Mouse (Mus musculus) adrenal gland, adult 10 weeks (tissue): ENCODE measurements around the gene Catsper2. TPM values are rescaled to one million over a fixed set of nuclear protein-coding genes. Genes with fewer than 3 reads are reported as not detected.

Experiments used
- polyA plus RNA-seq: library from polyadenylated mRNA; stranded (reverse); fragments of 350-450 nt; fragmentation: Illumina TruSeq; extraction: RNeasy Lipid Tissue Mini Kit (QIAGEN cat#74804); gene quantifications from one replicate; pipeline ENCODE4 v1.2.3, GENCODE M21; 2014; ENCODE audit warnings: low read depth, low replicate concordance

Gene Catsper2
- polyA plus RNA-seq, result 1.4 TPM

DNA sequence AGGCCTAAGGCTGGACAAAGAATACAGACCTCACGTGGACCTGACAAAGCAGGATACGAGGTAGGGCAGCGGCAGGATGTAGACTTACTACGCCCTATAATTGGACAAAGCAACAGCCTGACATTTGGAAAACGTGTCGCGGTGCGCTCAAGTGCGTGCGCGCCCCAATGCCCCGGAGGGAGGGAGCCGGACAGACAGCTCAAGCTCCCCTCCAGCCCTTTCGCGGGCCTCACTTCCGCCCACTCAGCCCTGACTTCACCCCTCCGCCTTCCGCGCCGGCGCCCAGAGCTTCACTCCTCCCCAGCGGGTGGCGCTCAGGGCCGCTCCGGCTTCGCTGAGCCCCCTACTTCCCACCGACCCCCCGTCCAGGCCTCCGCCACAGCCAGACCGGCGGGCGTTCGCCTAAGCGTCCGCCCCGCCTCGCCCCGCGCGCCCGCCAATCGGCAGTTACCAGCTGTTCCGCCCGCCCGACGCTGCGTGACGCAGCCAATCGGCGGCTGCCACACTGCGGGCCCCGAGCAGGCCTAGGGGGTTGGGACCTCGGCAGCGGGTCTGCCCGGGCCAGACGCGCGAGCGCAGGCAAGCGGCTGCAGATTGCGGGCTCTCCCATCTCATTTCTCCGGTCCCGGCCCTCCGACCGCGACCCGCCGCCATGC is at the start of gene Catsper2, which contains the start of gene Pdia3:
Gene Catsper2, minus strand, starts transcription at position 406 of the 656 bp plus-strand sequence.
Gene Pdia3, plus strand, starts transcription at position 389 of the 656 bp plus-strand sequence.

DNA sequence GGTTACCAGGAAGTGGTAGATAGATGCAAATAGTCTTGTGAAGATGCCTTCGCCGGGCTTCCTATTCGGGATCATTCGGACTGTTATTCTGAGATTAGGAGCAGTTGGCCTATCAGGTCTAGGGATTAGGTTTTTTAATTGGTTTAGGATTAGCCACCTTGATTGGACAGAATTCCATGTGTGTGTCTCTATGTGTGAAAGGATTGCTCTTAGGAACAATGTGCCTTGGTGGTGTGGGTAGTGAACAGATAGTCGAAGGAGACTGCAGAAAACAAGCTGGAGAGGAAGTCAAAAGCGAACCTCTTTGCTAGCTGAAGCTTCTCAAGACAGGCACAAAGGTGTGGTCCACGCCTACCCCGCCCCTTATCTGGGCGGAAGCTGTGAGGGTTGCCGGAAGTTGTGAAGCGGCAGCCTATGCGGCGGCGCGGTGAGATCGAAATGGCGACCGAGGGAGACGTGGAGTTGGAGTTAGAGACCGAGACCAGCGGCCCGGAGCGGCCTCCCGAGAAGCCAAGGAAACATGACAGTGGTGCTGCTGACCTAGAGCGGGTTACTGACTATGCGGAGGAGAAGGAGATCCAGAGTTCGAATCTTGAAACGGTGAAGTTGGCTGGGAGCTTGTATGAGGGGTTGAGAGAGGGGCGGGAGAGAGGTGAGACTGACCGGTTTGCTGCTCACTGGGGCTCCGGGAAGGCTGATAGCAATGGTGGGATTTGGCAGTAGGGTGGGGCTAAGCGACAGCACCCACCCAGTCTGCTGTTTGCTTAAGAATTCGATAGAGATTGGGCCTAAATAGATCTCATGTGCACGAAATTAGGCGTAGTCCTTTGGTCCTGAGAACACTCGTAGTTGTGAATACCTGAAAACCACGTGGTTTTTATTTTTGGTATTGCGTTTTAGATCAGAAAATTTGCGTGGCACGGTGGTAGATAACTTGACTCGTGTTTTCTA is 43.4 kb upstream of the Catsper2 start, which contains the start of gene Serinc4:
Gene Serinc4, minus strand, starts transcription at position 90 of the 951 bp plus-strand sequence.

DNA sequence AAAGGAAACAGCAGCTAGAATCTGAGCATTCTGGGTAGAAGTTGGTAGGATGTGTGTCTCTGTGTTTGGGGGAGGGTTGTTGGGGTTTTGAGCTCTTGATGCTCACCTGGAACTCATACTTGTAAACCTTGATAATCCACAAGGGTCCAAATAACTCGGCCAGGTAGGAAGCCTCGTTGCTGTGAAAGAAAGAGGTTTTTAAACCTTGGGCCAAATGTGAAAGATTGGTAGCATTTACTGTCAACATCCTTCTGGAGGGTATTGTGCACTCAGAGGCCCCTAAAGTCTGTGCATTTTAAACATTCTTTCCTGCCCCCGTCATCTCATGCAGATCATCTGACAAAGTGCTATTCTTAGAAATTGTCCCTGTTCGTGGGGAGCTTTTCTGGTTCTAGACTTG is 39.4 kb upstream of the Catsper2 start, which contains the start of gene Hypk:
Gene Hypk, plus strand, starts transcription at position 301 of the 400 bp plus-strand sequence.

DNA sequence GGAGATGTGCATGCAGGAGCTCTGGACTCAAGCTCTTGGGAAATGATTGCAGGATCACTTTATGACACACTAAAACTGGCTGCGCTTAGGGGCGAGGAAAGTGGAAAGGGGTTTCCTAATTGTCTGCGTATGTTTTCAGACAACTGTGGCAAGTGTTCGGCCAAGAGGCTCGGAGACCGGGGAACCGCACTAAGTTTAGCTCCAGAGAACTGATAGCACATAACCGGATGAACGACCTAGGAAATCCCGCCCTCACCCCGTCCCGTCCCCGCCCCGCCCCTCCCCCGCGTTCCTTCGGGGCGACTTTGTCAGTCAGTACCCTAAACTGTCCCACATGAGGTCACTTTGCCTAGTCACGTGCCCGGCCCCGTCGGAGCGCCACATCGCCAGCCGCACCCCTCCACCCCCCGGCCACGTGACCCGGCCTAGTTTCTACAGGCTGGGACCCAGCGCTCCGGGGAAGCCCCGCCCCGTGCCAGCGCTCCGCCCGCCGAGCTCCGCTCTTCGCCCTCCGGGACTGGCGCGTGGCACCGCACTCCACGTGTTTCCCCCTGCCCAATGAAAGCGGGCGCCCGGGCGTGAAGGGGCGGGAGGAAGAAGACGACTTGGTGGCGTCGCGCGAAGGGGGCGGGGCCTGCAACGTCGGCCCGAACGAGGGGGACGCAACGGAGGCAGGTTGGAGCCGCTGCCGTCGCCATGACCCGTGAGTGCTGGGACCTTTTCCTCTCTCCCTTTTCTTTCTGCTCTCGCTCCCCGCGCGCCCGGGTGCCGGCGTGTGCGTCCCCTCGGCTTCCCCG is 35.3 kb upstream of the Catsper2 start, which contains the start of gene Serf2:
Gene Serf2, plus strand, starts transcription at position 457 of the 797 bp plus-strand sequence.

DNA sequence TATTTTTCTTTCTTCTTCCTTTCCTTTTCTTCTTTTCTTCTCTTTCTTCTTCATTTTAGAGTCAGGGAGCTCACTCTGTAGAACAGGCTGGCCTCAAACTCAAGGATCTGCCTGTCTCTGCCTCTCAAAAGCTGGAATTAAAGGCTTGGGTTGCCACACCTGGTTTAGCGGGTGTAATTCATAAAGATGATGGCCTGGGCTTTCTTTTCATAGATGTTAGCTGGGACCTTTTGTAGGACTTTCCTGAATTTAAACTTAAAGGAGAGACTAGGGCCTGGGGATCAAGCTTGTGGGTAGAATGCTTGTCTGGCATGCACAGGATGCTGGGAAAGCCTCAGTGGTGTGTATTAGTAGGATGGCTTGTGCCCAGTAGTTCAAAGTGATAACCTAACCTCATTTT is 30.6 kb upstream of the Catsper2 start, which contains the start of gene Ell3:
Gene Ell3, minus strand, starts transcription at position 101 of the 400 bp plus-strand sequence.

DNA sequence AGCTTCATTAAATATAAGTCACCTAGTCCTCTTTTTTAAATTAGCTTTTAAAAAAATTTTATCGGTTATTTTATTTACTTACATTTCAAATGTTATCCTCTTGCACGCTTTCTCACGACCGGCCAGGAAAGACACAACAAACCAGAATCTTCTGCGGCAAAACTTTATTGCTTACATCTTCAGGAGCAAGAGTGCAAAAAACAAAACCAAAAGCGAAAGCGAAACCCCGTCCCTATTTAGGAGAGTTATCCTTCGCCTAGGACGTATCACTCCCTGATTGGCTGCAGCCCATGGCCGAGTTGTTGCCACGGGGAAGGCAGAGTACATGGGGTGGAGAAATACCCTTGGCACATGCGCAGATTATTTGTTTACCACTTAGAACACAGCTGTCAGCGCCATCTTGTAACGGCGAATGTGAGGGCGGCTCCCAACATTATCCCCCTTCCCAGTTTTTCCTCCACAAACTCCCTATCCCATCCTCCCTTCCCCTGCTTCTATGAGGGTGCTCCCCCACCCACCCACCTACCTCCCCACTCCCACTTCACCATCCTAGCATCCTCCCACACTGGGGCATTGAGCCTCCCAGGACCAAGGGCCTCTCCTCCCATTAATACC is 26.5 kb downstream of the Catsper2 start, which contains the start of gene Strc:
Gene Strc, minus strand, starts transcription at position 208 of the 615 bp plus-strand sequence.

DNA sequence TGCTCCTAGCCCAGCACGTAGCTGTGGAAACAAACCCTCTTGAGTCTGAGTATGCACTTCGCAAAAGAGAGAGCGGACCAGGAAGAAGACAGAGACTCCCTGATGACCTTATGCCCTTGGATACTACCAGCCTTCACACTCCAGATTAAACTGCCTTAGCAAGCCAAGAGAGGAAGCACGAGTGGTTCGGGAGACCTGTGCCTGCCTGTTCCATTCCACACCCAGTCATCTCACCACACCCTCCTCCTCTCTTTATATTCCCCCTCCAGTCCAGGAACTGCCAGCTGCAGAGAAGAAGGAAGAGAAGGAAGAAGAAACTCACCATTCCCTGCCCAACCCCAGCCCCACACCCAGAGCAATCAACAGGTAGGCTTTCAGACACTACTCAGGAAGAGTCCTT is 56.1 kb downstream of the Catsper2 start, which contains the start of gene Ckmt1:
Gene Ckmt1, plus strand, starts transcription at position 221 of the 400 bp plus-strand sequence.

DNA sequence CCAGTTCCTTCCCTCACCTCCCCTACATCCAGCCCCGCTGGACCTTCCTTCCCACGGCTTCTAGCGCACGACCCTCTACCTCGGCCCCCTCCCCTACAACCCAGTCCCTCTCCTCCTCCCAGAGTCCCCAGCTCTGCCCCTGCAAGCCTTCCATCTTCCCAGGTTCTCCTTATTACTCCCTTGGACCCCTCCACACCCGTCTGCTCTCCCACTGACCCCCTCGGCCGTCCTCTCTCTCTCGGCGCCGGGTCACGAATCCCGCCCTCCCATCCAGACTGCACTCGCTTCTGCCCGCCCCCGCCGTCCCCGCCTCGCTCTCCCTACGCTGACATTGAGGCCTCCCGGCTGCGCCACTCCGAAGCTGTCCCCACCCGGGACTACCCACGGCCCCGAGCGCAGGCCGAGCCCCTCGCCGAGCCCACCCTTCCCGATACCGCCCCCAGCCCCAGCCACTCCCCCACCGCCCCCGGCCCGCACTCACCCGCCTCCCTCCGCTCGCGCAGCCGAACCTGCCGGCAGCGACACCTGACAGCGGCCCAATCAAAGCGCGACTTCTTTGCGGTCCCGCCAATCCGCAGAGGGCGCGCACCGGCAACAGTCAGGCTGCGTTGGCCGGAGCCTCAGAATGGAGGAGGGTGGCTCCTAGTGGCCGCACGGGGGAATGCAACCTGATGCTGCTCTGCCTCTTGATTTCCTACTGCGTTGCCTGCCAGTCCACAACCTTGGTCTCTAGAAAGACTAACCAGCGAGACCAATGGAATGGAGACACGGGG is 58.6 kb downstream of the Catsper2 start, which contains the start of gene Ppip5k1:
Gene Ppip5k1, minus strand, starts transcription at position 577 of the 773 bp plus-strand sequence.

Other genes starting within 250 kb of the Catsper2 start
- 101 TPM for gene Tubgcp4, start 243.1 kb downstream of the Catsper2 start, polyA plus RNA-seq
- gene Zscan29, start 242.7 kb downstream of the Catsper2 start, polyA plus RNA-seq, result 31.6 TPM
- 25.2 TPM for gene Trp53bp1, start 142.4 kb downstream of the Catsper2 start, polyA plus RNA-seq
- 1.2 TPM for gene Map1a, start 124.2 kb downstream of the Catsper2 start, polyA plus RNA-seq
- 9.6 TPM for gene Ppip5k1, start 58.4 kb downstream of the Catsper2 start, polyA plus RNA-seq
- gene Ckmt1, start 56.1 kb downstream of the Catsper2 start, polyA plus RNA-seq, result 1.8 TPM
- gene Strc, start 26.6 kb downstream of the Catsper2 start, polyA plus RNA-seq, result not detected
- gene Pdia3, start within 50 bp of the Catsper2 start, polyA plus RNA-seq, result 1,612 TPM
- 0.82 TPM for gene Ell3, start 30.5 kb upstream of the Catsper2 start, polyA plus RNA-seq
- 98.5 TPM for gene Serf2, start 35.4 kb upstream of the Catsper2 start, polyA plus RNA-seq
- gene Hypk, start 39.5 kb upstream of the Catsper2 start, polyA plus RNA-seq, result 45.5 TPM
- not detected for gene Serinc4, start 43.0 kb upstream of the Catsper2 start, polyA plus RNA-seq
- gene Mfap1b, start 60.3 kb upstream of the Catsper2 start, polyA plus RNA-seq, result 80.1 TPM
- gene Mfap1a, start 92.9 kb upstream of the Catsper2 start, polyA plus RNA-seq, result 93.0 TPM
- gene Wdr76, start 92.9 kb upstream of the Catsper2 start, polyA plus RNA-seq, result 6.3 TPM